In genomic region chr2:37974201-37974600, GRCm38 (mm10) we compare ENCODE assay signal across 27 mouse cellular contexts.
DNase-seq lines count a peak whose midpoint lies in the region; ATAC-seq lines count a peak whose summit lies in the region.
"Had no signal": no experiment of that assay in that cellular context is flagged by ENCODE, and none has a peak within 500 bp of the region (broad histone marks: within the 10 kb centered on the region; RNA-seq: fewer than 3 reads in every experiment).

No protein-coding gene starts in this region.

- no peak for ATAC-seq in midbrain, embryonic 11.5 days (ENCODE audit: low FRiP score)
- ATAC-seq in midbrain, embryonic 13.5 days, result no peak
- peak; percentile 44; the same call in 1 of the 2 replicates for ATAC-seq in limb, embryonic 11.5 days (ENCODE audit: insufficient number of reproducible peaks, low FRiP score, low TSS enrichment, low read depth)
- no peak for ATAC-seq in hindbrain, embryonic 16.5 days
- ATAC-seq: forebrain, embryonic 15.5 days; hindbrain, postnatal 0 days; Patski had no signal

- no peak overlapping the region for H3K9ac ChIP-seq in midbrain, embryonic 11.5 days (ENCODE audit: low read length)
- no peak overlapping the region for H3K9ac ChIP-seq in midbrain, embryonic 13.5 days (replicated peaks)
- no peak overlapping the region for H3K9ac ChIP-seq in limb, embryonic 11.5 days (ENCODE audit: low read length)
- H3K9ac ChIP-seq in hindbrain, embryonic 16.5 days (ENCODE audit: low read depth, low read length), result no peak overlapping the region
- H3K9ac ChIP-seq: embryonic facial prominence, embryonic 12.5 days; embryonic facial prominence, embryonic 15.5 days; forebrain, embryonic 12.5 days; forebrain, embryonic 15.5 days; heart, embryonic 12.5 days; heart, embryonic 15.5 days; hindbrain, embryonic 13.5 days had no signal

- no peak overlapping the region for H3K27ac ChIP-seq in midbrain, embryonic 11.5 days (ENCODE audit: low read depth, low read length)
- H3K27ac ChIP-seq in midbrain, embryonic 13.5 days, result no peak overlapping the region
- H3K27ac ChIP-seq in limb, embryonic 11.5 days (replicated peaks; ENCODE audit: low read depth, low read length), result no peak overlapping the region
- H3K27ac ChIP-seq in hindbrain, embryonic 16.5 days (ENCODE audit: low read depth, low read length), result no peak overlapping the region
- H3K27ac ChIP-seq: embryonic facial prominence, embryonic 12.5 days; embryonic facial prominence, embryonic 15.5 days; forebrain, embryonic 12.5 days; forebrain, embryonic 15.5 days; gastrocnemius, adult 2 months; heart, embryonic 15.5 days; hindbrain, embryonic 10.5 days; hindbrain, embryonic 13.5 days; hindbrain, postnatal 0 days had no signal

- WGBS in midbrain, embryonic 11.5 days, result 88% methylated on average over 3 of the region's 3 CpGs
- 91% methylated on average over 3 of the region's 3 CpGs for WGBS in midbrain, embryonic 13.5 days
- WGBS in limb, embryonic 11.5 days, result 12% methylated on average over 3 of the region's 3 CpGs
- WGBS in hindbrain, embryonic 16.5 days, result 80% methylated on average over 3 of the region's 3 CpGs

- no peak overlapping the region for H3K4me3 ChIP-seq in midbrain, embryonic 11.5 days (ENCODE audit: low read depth, low read length)
- H3K4me3 ChIP-seq in midbrain, embryonic 13.5 days (replicated peaks), result no peak overlapping the region
- H3K4me3 ChIP-seq in limb, embryonic 11.5 days (ENCODE audit: low read depth, low read length), result no peak overlapping the region
- no peak overlapping the region for H3K4me3 ChIP-seq in hindbrain, embryonic 16.5 days (ENCODE audit: low read length)
- H3K4me3 ChIP-seq: embryonic facial prominence, embryonic 12.5 days; embryonic facial prominence, embryonic 15.5 days; forebrain, embryonic 12.5 days; forebrain, embryonic 15.5 days; gastrocnemius, adult 2 months; heart, embryonic 12.5 days; heart, embryonic 15.5 days; hindbrain, embryonic 10.5 days; hindbrain, embryonic 13.5 days had no signal

- no peak overlapping the region for H3K4me2 ChIP-seq in midbrain, embryonic 11.5 days
- H3K4me2 ChIP-seq in midbrain, embryonic 13.5 days (replicated peaks), result no peak overlapping the region
- H3K4me2 ChIP-seq in limb, embryonic 11.5 days (ENCODE audit: low read depth, severe bottlenecking), result no peak overlapping the region
- H3K4me2 ChIP-seq in hindbrain, embryonic 16.5 days (ENCODE audit: low read length), result no peak overlapping the region
- H3K4me2 ChIP-seq: embryonic facial prominence, embryonic 12.5 days; embryonic facial prominence, embryonic 15.5 days; forebrain, embryonic 12.5 days; forebrain, embryonic 15.5 days; heart, embryonic 12.5 days; heart, embryonic 15.5 days; hindbrain, embryonic 13.5 days had no signal

- no peaks in the 10 kb centered on the region for H3K27me3 ChIP-seq in midbrain, embryonic 11.5 days (ENCODE audit: control insufficient read depth, insufficient read depth, low read length)
- no peaks in the 10 kb centered on the region for H3K27me3 ChIP-seq in midbrain, embryonic 13.5 days
- no peaks in the 10 kb centered on the region for H3K27me3 ChIP-seq in limb, embryonic 11.5 days (ENCODE audit: control insufficient read depth, insufficient read depth, low read length)
- no peaks in the 10 kb centered on the region for H3K27me3 ChIP-seq in hindbrain, embryonic 16.5 days (replicated peaks; ENCODE audit: control insufficient read depth, insufficient read depth, low read length)
- H3K27me3 ChIP-seq: embryonic facial prominence, embryonic 12.5 days; embryonic facial prominence, embryonic 15.5 days; forebrain, embryonic 12.5 days; forebrain, embryonic 15.5 days; heart, embryonic 12.5 days; heart, embryonic 15.5 days; hindbrain, embryonic 13.5 days; Patski had no signal

- no peaks in the 10 kb centered on the region for H3K36me3 ChIP-seq in midbrain, embryonic 11.5 days (ENCODE audit: control insufficient read depth, insufficient read depth, low read length)
- no peaks in the 10 kb centered on the region for H3K36me3 ChIP-seq in midbrain, embryonic 13.5 days
- no peaks in the 10 kb centered on the region for H3K36me3 ChIP-seq in limb, embryonic 11.5 days (ENCODE audit: control insufficient read depth, insufficient read depth, low read length)
- no peaks in the 10 kb centered on the region for H3K36me3 ChIP-seq in hindbrain, embryonic 16.5 days (ENCODE audit: control insufficient read depth, insufficient read depth, low read length)
- H3K36me3 ChIP-seq: embryonic facial prominence, embryonic 12.5 days; embryonic facial prominence, embryonic 15.5 days; forebrain, embryonic 12.5 days; forebrain, embryonic 15.5 days; heart, embryonic 12.5 days; heart, embryonic 15.5 days; hindbrain, embryonic 10.5 days; hindbrain, embryonic 13.5 days had no signal

- DNase-seq in embryo, embryonic 10 days (ENCODE audit: low spot score), result peak; percentile 52
- no peak for DNase-seq in embryo, embryonic 9.5 days (ENCODE audit: extremely low spot score)
- peak; percentile 37 for DNase-seq in midbrain, embryonic 11.5 days (ENCODE audit: low spot score, missing footprints)
- peak; percentile 61 for DNase-seq in limb, embryonic 11.5 days (ENCODE audit: low spot score)
- DNase-seq: adrenal gland, postnatal 10 days; adrenal gland, postnatal 36 days; cerebellum, adult 18-20 months; cerebellum, adult 9-10 months; cerebellum, postnatal 14 days; gastrocnemius, adult 2 months; gastrocnemius, postnatal 14 days; heart, adult 18-20 months; heart, postnatal 10 days; heart, postnatal 36 days; kidney, adult 11 months had no signal

- H3K4me1 ChIP-seq in midbrain, embryonic 11.5 days (ENCODE audit: control insufficient read depth, insufficient read depth, low read length), result peaks cover 6% of the 10 kb centered on the region
- H3K4me1 ChIP-seq in midbrain, embryonic 13.5 days (replicated peaks), result peaks cover 9% of the 10 kb centered on the region
- H3K4me1 ChIP-seq in limb, embryonic 11.5 days (ENCODE audit: control insufficient read depth, insufficient read depth, low read length), result peaks cover 16% of the 10 kb centered on the region
- 0 out of 2 replicates have a peak, but pooled peaks cover 2% of the 10 kb centered on the region for H3K4me1 ChIP-seq in hindbrain, embryonic 16.5 days (ENCODE audit: control insufficient read depth, insufficient read depth, low read depth, low read length)
- H3K4me1 ChIP-seq: embryonic facial prominence, embryonic 12.5 days had no signal

- no peaks in the 10 kb centered on the region for H3K9me3 ChIP-seq in midbrain, embryonic 11.5 days (ENCODE audit: control insufficient read depth, low read length)
- no peaks in the 10 kb centered on the region for H3K9me3 ChIP-seq in midbrain, embryonic 13.5 days
- H3K9me3 ChIP-seq in limb, embryonic 11.5 days (ENCODE audit: control insufficient read depth, low read length), result no peaks in the 10 kb centered on the region
- H3K9me3 ChIP-seq in hindbrain, embryonic 16.5 days (ENCODE audit: control insufficient read depth, low read length), result no peaks in the 10 kb centered on the region
- H3K9me3 ChIP-seq: embryonic facial prominence, embryonic 12.5 days; embryonic facial prominence, embryonic 15.5 days; forebrain, embryonic 12.5 days; forebrain, embryonic 15.5 days; heart, embryonic 12.5 days; heart, embryonic 15.5 days; hindbrain, embryonic 10.5 days; hindbrain, embryonic 13.5 days had no signal
